Mouse (Mus musculus) right cerebral cortex, postnatal 10 days (tissue): Measurements from ENCODE around the gene Tulp4.

Source experiments
- DNase-seq, 2 experiments: peaks; one replicate each; pipeline ENCODE4 v3.0.0; 2021; ENCODE audit warnings: low spot score in 2 of 2

Tulp4 gene

GRCm38 (mm10) chr17:6123776-6124175, 17.5 kb downstream of the Tulp4 start:
- no peak for DNase-seq

GRCm38 (mm10) chr17:6125441-6125840, 19.2 kb downstream of the Tulp4 start:
- no peak for DNase-seq

GRCm38 (mm10) chr17:6128039-6128438, 21.8 kb downstream of the Tulp4 start:
- no peak for DNase-seq

GRCm38 (mm10) chr17:6129361-6129760, 23.1 kb downstream of the Tulp4 start:
- peak; percentile 55 for DNase-seq

GRCm38 (mm10) chr17:6131083-6131482, 24.8 kb downstream of the Tulp4 start:
- DNase-seq, result no peak

GRCm38 (mm10) chr17:6140875-6141274, 34.6 kb downstream of the Tulp4 start:
- no peak for DNase-seq

GRCm38 (mm10) chr17:6141344-6141743, 35.1 kb downstream of the Tulp4 start:
- no peak for DNase-seq

GRCm38 (mm10) chr17:6145244-6145643, 39.0 kb downstream of the Tulp4 start:
- no peak for DNase-seq

GRCm38 (mm10) chr17:6152941-6153340, 46.7 kb downstream of the Tulp4 start:
- DNase-seq, result no peak

- no peak for DNase-seq
Observed at GRCm38 (mm10) chr17:6153581-6153980, 47.3 kb downstream of the Tulp4 start.

GRCm38 (mm10) chr17:6154366-6154765, 48.1 kb downstream of the Tulp4 start:
- no peak for DNase-seq

- no peak for DNase-seq
Observed at GRCm38 (mm10) chr17:6160495-6160894, 54.3 kb downstream of the Tulp4 start.

GRCm38 (mm10) chr17:6161916-6162315, 55.7 kb downstream of the Tulp4 start:
- DNase-seq, result no peak

GRCm38 (mm10) chr17:6162761-6163160, 56.5 kb downstream of the Tulp4 start:
- DNase-seq, result no peak

GRCm38 (mm10) chr17:6164911-6165310, 58.7 kb downstream of the Tulp4 start:
- DNase-seq, result no peak

- DNase-seq, result no peak
Observed at GRCm38 (mm10) chr17:6172440-6172839, 66.2 kb downstream of the Tulp4 start.

GRCm38 (mm10) chr17:6172926-6173690, 66.9 kb downstream of the Tulp4 start:
- DNase-seq, result peak; percentile 38 to 58

GRCm38 (mm10) chr17:6174574-6174973, 68.3 kb downstream of the Tulp4 start:
- DNase-seq, result no peak

- DNase-seq, result no peak
Observed at GRCm38 (mm10) chr17:6178564-6179267, 72.5 kb downstream of the Tulp4 start.

GRCm38 (mm10) chr17:6179389-6179788, 73.2 kb downstream of the Tulp4 start:
- no peak for DNase-seq

GRCm38 (mm10) chr17:6180421-6180820, 74.2 kb downstream of the Tulp4 start:
- DNase-seq, result no peak

GRCm38 (mm10) chr17:6182715-6183114, 76.5 kb downstream of the Tulp4 start:
- no peak for DNase-seq

- DNase-seq, result no peak
Observed at GRCm38 (mm10) chr17:6186651-6187050, 80.4 kb downstream of the Tulp4 start.
